Mouse (Mus musculus): ENCODE results near the gene Gm9999. TPM values are rescaled to one million over a fixed set of nuclear protein-coding genes. Genes with fewer than 3 reads are reported as not detected.

The Gm9999 gene
- polyA plus RNA-seq, 1 experiment from 2014 or later: not detected

DNA sequence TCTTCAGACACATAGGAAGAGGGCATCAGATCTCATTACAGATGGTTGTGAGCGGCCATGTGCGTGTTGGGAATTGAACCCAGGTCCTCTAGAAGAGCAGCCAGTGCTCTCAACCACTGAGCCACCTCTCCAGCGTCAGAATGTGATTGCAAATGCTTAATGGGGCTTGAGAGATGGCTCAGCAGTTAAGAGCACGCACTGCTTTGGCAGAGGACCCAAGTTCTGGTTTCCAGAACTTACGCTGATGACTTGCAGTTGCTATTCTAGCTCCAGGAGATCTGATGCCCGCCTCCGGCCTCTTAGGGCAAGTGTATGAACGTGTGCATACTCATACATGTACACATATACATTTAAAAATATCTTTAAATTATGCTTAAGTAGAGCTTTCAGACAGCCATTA is 52.0 kb downstream of the Gm9999 start:
- H3K27me3 ChIP-seq: no peaks in the 10 kb centered on the region
- no peak for ATAC-seq (ENCODE audit: insufficient number of reproducible peaks, low FRiP score, low TSS enrichment, low read depth)
- no peak overlapping the region for H3K27ac ChIP-seq
- H3K4me3 ChIP-seq: no peak overlapping the region
- no peaks in the 10 kb centered on the region for H3K4me1 ChIP-seq
- no peak overlapping the region for H3K9ac ChIP-seq
- no peaks in the 10 kb centered on the region for H3K36me3 ChIP-seq
- 71% methylated on average over 8 of the region's 8 CpGs for WGBS
- H3K4me2 ChIP-seq: no peak overlapping the region
- no peaks in the 10 kb centered on the region for H3K9me3 ChIP-seq

Other genes starting within 250 kb of the Gm9999 start
- gene Saa1, start 240.6 kb upstream of the Gm9999 start, polyA plus RNA-seq (2015; fragmentation: Nextera tagmentation; extraction: Ambion mirVana): 1.2 and 1.9 TPM in 2 replicates
- 0.41 and 0.78 TPM in 2 replicates for gene Saa2, start 231.8 kb upstream of the Gm9999 start, polyA plus RNA-seq (2015; fragmentation: Nextera tagmentation; extraction: Ambion mirVana)
- 20.8 and 23.2 TPM in 2 replicates for gene Hps5, start 187.5 kb upstream of the Gm9999 start, polyA plus RNA-seq (2015; fragmentation: Nextera tagmentation; extraction: Ambion mirVana)
- 49.8 and 52.4 TPM in 2 replicates for gene Gtf2h1, start 187.5 kb upstream of the Gm9999 start, polyA plus RNA-seq (2015; fragmentation: Nextera tagmentation; extraction: Ambion mirVana)
- gene Ldha, start 142.1 kb upstream of the Gm9999 start, polyA plus RNA-seq (2015; fragmentation: Nextera tagmentation; extraction: Ambion mirVana): 1,928 and 2,051 TPM in 2 replicates
- gene Ldhc, start 122.4 kb upstream of the Gm9999 start, polyA plus RNA-seq (2015; fragmentation: Nextera tagmentation; extraction: Ambion mirVana): 0.26 TPM in 1 of 2 replicates, not detected in the other
- gene Tsg101, start 63.6 kb upstream of the Gm9999 start, polyA plus RNA-seq (2015; fragmentation: Nextera tagmentation; extraction: Ambion mirVana): 161 and 169 TPM in 2 replicates
- 11.1 and 11.2 TPM in 2 replicates for gene Uevld, start 25.1 kb upstream of the Gm9999 start, polyA plus RNA-seq (2015; fragmentation: Nextera tagmentation; extraction: Ambion mirVana)
- gene Spty2d1, start 24.8 kb downstream of the Gm9999 start, polyA plus RNA-seq (2015; fragmentation: Nextera tagmentation; extraction: Ambion mirVana): 23.3 and 23.9 TPM in 2 replicates
- gene Tmem86a, start 67.0 kb downstream of the Gm9999 start, polyA plus RNA-seq (2015; fragmentation: Nextera tagmentation; extraction: Ambion mirVana): 25.5 and 27.2 TPM in 2 replicates
- 0.09 and 0.50 TPM in 2 replicates for gene Ptpn5, start 150.1 kb downstream of the Gm9999 start, polyA plus RNA-seq (2015; fragmentation: Nextera tagmentation; extraction: Ambion mirVana)
- gene Mrgpra6, start 221.3 kb downstream of the Gm9999 start, polyA plus RNA-seq (2015; fragmentation: Nextera tagmentation; extraction: Ambion mirVana): not detected in 2 replicates